ENCODE assay signal across 22 mouse cellular contexts in genomic region chr6:92261162-92261843, GRCm38 (mm10). TPM values are rescaled to one million over a fixed set of nuclear protein-coding genes. Genes with fewer than 3 reads are reported as not detected.
DNase-seq lines count a peak whose midpoint lies in the region; ATAC-seq lines count a peak whose summit lies in the region.
"Had no signal": no experiment of that assay in that cellular context is flagged by ENCODE, and none has a peak within 500 bp of the region (broad histone marks: within the 10 kb centered on the region; RNA-seq: fewer than 3 reads in every experiment).

No protein-coding gene starts in this region.

- no peak overlapping the region for H3K4me2 ChIP-seq in kidney, embryonic 16.5 days (replicated peaks; ENCODE audit: low read depth, low read length)
- H3K4me2 ChIP-seq: embryonic facial prominence, embryonic 13.5 days; forebrain, embryonic 13.5 days; heart, embryonic 13.5 days; hindbrain, embryonic 12.5 days had no signal

- ATAC-seq in kidney, embryonic 16.5 days (ENCODE audit: low FRiP score, low TSS enrichment) = peak; percentile 71
- ATAC-seq: forebrain, embryonic 13.5 days; forebrain, postnatal 0 days; hindbrain, postnatal 0 days had no signal

- H3K27me3 ChIP-seq in kidney, embryonic 16.5 days (ENCODE audit: insufficient read depth, low read length) = no peaks in the 10 kb centered on the region
- H3K27me3 ChIP-seq: forebrain, embryonic 13.5 days; hindbrain, embryonic 12.5 days had no signal

- H3K9ac ChIP-seq in kidney, embryonic 16.5 days (replicated peaks; ENCODE audit: low read length) = no peak overlapping the region
- H3K9ac ChIP-seq: embryonic facial prominence, embryonic 13.5 days; forebrain, embryonic 13.5 days; forebrain, postnatal 0 days; heart, embryonic 13.5 days; hindbrain, embryonic 12.5 days had no signal

- H3K4me3 ChIP-seq in kidney, embryonic 16.5 days (ENCODE audit: low read length) = no peak overlapping the region
- H3K4me3 ChIP-seq: embryonic facial prominence, embryonic 13.5 days; forebrain, embryonic 13.5 days; gastrocnemius, adult 2 months; heart, embryonic 13.5 days; hindbrain, embryonic 12.5 days had no signal

- peak overlapping the region; percentile 74 for H3K27ac ChIP-seq in kidney, embryonic 16.5 days (ENCODE audit: low read length)
- H3K27ac ChIP-seq: embryonic facial prominence, embryonic 13.5 days; forebrain, embryonic 13.5 days; gastrocnemius, adult 2 months; heart, embryonic 13.5 days; hindbrain, embryonic 12.5 days; hindbrain, postnatal 0 days had no signal

- 34% methylated on average over 4 of the region's 4 CpGs for WGBS in kidney, embryonic 16.5 days

- no peaks in the 10 kb centered on the region for H3K9me3 ChIP-seq in kidney, embryonic 16.5 days (ENCODE audit: low read length)
- H3K9me3 ChIP-seq: embryonic facial prominence, embryonic 13.5 days; forebrain, embryonic 13.5 days; heart, embryonic 13.5 days; hindbrain, embryonic 12.5 days had no signal

- DNase-seq in kidney, adult 18-20 months = peak; percentile 51
- peak; percentile 21 to 39 for DNase-seq in kidney, adult 8-10 months
- DNase-seq in kidney, postnatal 36 days = peak; percentile 20 to 35
- DNase-seq in layer of hippocampus, adult 18-20 months (ENCODE audit: low spot score in 2 of 2) = no peak
- no peak for DNase-seq in spleen, postnatal 4 days (ENCODE audit: low spot score in 2 of 2)
- no peak for DNase-seq in adrenal gland, adult 2 months
- DNase-seq: adrenal gland, postnatal 14 days; cerebellum, adult 11-12 months; cerebellum, adult 9-10 months; cerebellum, postnatal 25 days; forebrain, postnatal 0 days; gastrocnemius, adult 2 months; gastrocnemius, postnatal 25 days; heart, postnatal 4 days had no signal

- H3K4me1 ChIP-seq in kidney, embryonic 16.5 days (ENCODE audit: insufficient read depth, low read length) = peaks cover 2% of the 10 kb centered on the region; the same call in 1 of the 2 replicates
- H3K4me1 ChIP-seq: embryonic facial prominence, embryonic 13.5 days; forebrain, embryonic 13.5 days; hindbrain, embryonic 12.5 days had no signal

- H3K36me3 ChIP-seq in kidney, embryonic 16.5 days (ENCODE audit: insufficient read depth, low read length) = no peaks in the 10 kb centered on the region
- H3K36me3 ChIP-seq: embryonic facial prominence, embryonic 13.5 days; heart, embryonic 13.5 days; hindbrain, embryonic 12.5 days had no signal

RNA-seq across cellular contexts. Expression of gene Trh, which starts 16.9 kb away (rescaled TPM):
- 7.2 TPM in 2 replicates for polyA plus RNA-seq in kidney, embryonic 16.5 days (2015; fragmentation: Nextera tagmentation; extraction: Ambion mirVana)
- total RNA-seq in layer of hippocampus, adult 18-20 months (2021) = 1 to 10 TPM; 1.0 to 1.7 TPM
- total RNA-seq in adrenal gland, adult 2 months (2021) = not detected
- not detected in 2 replicates for polyA plus RNA-seq in adrenal gland, adult 2 months (2012; rRNA removed)
- total RNA-seq: adrenal gland, postnatal 14 days; gastrocnemius, adult 2 months; gastrocnemius, postnatal 25 days; granulocyte monocyte progenitor cell, adult 5-6 weeks; heart, postnatal 4 days had no signal
- polyA plus RNA-seq: embryonic facial prominence, embryonic 13.5 days; heart, postnatal 0 days had no signal

RNA-seq across cellular contexts. Expression of gene Rbsn, which starts 46.6 kb away (rescaled TPM):
- polyA plus RNA-seq in kidney, embryonic 16.5 days (2015; fragmentation: Nextera tagmentation; extraction: Ambion mirVana) = 25.2 and 25.3 TPM in 2 replicates
- total RNA-seq in layer of hippocampus, adult 18-20 months (2021) = 10 to 100 TPM; 36.0 to 42.1 TPM
- 10 to 100 TPM; 18.6 to 19.5 TPM for total RNA-seq in adrenal gland, adult 2 months (2021)
- 6.2 and 6.4 TPM in 2 replicates for polyA plus RNA-seq in adrenal gland, adult 2 months (2012; rRNA removed)

Comparison
In these comparisons a context has a peak if more than half of its experiments do, and no peak if none do; other contexts are left out.
1. DNase-seq: peak in kidney, adult 18-20 months (single experiment), kidney, adult 8-10 months (2 of 2) and kidney, postnatal 36 days (2 of 2); none in layer of hippocampus, adult 18-20 months (0 of 2), spleen, postnatal 4 days (0 of 2) and adrenal gland, adult 2 months (single experiment).